Mouse (Mus musculus) MEL (cell line): ENCODE results near the gene Gm9736. TPM values are rescaled to one million over a fixed set of nuclear protein-coding genes. Genes with fewer than 3 reads are reported as not detected.
"Not testable (repeated sequence)": the region's sequence is repeated elsewhere in the genome, so short reads cannot be mapped to it uniquely, and the experiment has no call there.

Experiments used
- DNase-seq: peaks from one replicate; pipeline ENCODE4 v3.0.0; 2011; ENCODE audit warnings: low read depth, low spot score
- H3K27ac ChIP-seq: 2 replicates; pipeline ENCODE4 v1.5.1; 2012; ENCODE audit warnings: low read depth, mild to moderate bottlenecking, control low read depth, low read length, moderate library complexity; ENCODE audit not compliant: control insufficient read depth
- H3K27me3 ChIP-seq, 2 experiments: fragments of 150-350 bp in 1 of 2; sonication (generic) in 1 of 2; 2 replicates each; pipeline ENCODE4 v1.6.1; 2012; ENCODE audit warnings: low read length in 2 of 2, mild to moderate bottlenecking in 2 of 2, improper control_type of control experiment in 1 of 2, moderate library complexity in 1 of 2; ENCODE audit not compliant: insufficient read depth in 2 of 2, control insufficient read depth in 1 of 2
- H3K36me3 ChIP-seq, 2 experiments: 2 replicates each; pipeline ENCODE4 v1.6.1; 2012 to 2014; ENCODE audit warnings: low read length in 2 of 2, improper control_type of control experiment in 1 of 2, inconsistent platforms in 1 of 2, mild to moderate bottlenecking in 1 of 2; ENCODE audit not compliant: insufficient read depth in 2 of 2, control insufficient read depth in 1 of 2
- H3K4me1 ChIP-seq, 2 experiments: fragments of 150-350 bp in 1 of 2; sonication (generic) in 1 of 2; 2 replicates each; pipeline ENCODE4 v1.6.1; 2012; ENCODE audit warnings: low read length in 2 of 2, improper control_type of control experiment in 1 of 2, mild to moderate bottlenecking in 1 of 2; ENCODE audit not compliant: insufficient read depth in 2 of 2, control insufficient read depth in 1 of 2
- H3K4me3 ChIP-seq, 2 experiments: fragments of 150-350 bp in 1 of 2; sonication (generic) in 1 of 2; 2 replicates each; pipeline ENCODE4 v1.5.1; 2012; ENCODE audit warnings: low read depth in 2 of 2, low read length in 2 of 2, mild to moderate bottlenecking in 2 of 2, moderate library complexity in 2 of 2, control low read depth in 1 of 2, improper control_type of control experiment in 1 of 2; ENCODE audit not compliant: control insufficient read depth in 1 of 2, insufficient read depth in 1 of 2
- H3K79me2 ChIP-seq: 2 replicates; pipeline ENCODE4 v1.6.1; 2012; ENCODE audit warnings: mild to moderate bottlenecking, low read length, moderate library complexity; ENCODE audit not compliant: control insufficient read depth, poor library complexity, insufficient read depth
- H3K9ac ChIP-seq: 2 replicates; pipeline ENCODE4 v1.6.1; 2012; ENCODE audit warnings: low read depth, mild to moderate bottlenecking, control low read depth, low read length, moderate library complexity; ENCODE audit not compliant: control insufficient read depth, poor library complexity, severe bottlenecking
- H3K9me3 ChIP-seq: fragments of 150-350 bp; sonication (generic); replicated peaks from 2 replicates; pipeline ENCODE4 v1.6.1; 2012; ENCODE audit warnings: mild to moderate bottlenecking, low read length, improper control_type of control experiment, moderate library complexity; ENCODE audit not compliant: insufficient read depth
- BHLHE40 ChIP-seq: IDR thresholded peaks from 2 replicates; pipeline ENCODE4 v1.6.1; 2012; ENCODE audit warnings: low read depth, mild to moderate bottlenecking, inconsistent platforms, low read length, improper control_type of control experiment, borderline replicate concordance
- CHD1 ChIP-seq: IDR thresholded peaks from 2 replicates; pipeline ENCODE4 v1.6.1; 2012; ENCODE audit warnings: low read depth, mild to moderate bottlenecking, inconsistent platforms, low read length, improper control_type of control experiment
- CHD2 ChIP-seq: IDR thresholded peaks from 2 replicates; pipeline ENCODE4 v1.6.1; 2011; ENCODE audit warnings: low read length, improper control_type of control experiment
- CTCF ChIP-seq, 3 experiments: IDR thresholded peaks in 2 of 3; conservative IDR thresholded peaks in 1 of 3; 2 replicates each; pipeline ENCODE4 v1.5.1; 2011 to 2012; ENCODE audit warnings: low read length in 3 of 3, low read depth in 2 of 3, mild to moderate bottlenecking in 2 of 3, improper control_type of control experiment in 1 of 3, inconsistent platforms in 1 of 3, mixed read lengths in 1 of 3, moderate library complexity in 1 of 3; ENCODE audit not compliant: control insufficient read depth in 1 of 3, insufficient read depth in 1 of 3, poor library complexity in 1 of 3, severe bottlenecking in 1 of 3
- E2F4 ChIP-seq: IDR thresholded peaks from 2 replicates; pipeline ENCODE4 v1.6.1; 2011; ENCODE audit warnings: low read depth, low read length, improper control_type of control experiment, borderline replicate concordance
- HCFC1 ChIP-seq: IDR thresholded peaks from 2 replicates; pipeline ENCODE4 v1.6.1; 2012; ENCODE audit warnings: low read depth, mild to moderate bottlenecking, inconsistent platforms, low read length, improper control_type of control experiment, moderate library complexity
- KAT2A ChIP-seq: conservative IDR thresholded peaks from 2 replicates; pipeline ENCODE4 v1.6.1; 2012; ENCODE audit warnings: low read depth, low read length, improper control_type of control experiment, inconsistent platforms
- MAZ ChIP-seq: IDR thresholded peaks from 2 replicates; pipeline ENCODE4 v1.6.1; 2012; ENCODE audit warnings: low read depth, mild to moderate bottlenecking, inconsistent platforms, low read length, improper control_type of control experiment
- MEF2A ChIP-seq: IDR thresholded peaks from 2 replicates; pipeline ENCODE4 v1.6.1; 2014; ENCODE audit warnings: low read depth, mild to moderate bottlenecking, inconsistent platforms, low read length, improper control_type of control experiment; ENCODE audit not compliant: poor library complexity, insufficient replicate concordance, severe bottlenecking; ENCODE audit errors: extremely low read depth
- NRF1 ChIP-seq: IDR thresholded peaks from 2 replicates; pipeline ENCODE4 v1.6.1; 2014; ENCODE audit warnings: low read depth, mild to moderate bottlenecking, inconsistent platforms, low read length, improper control_type of control experiment, moderate library complexity; ENCODE audit not compliant: poor library complexity, insufficient read depth, severe bottlenecking
- POLR2AphosphoS2 ChIP-seq: IDR thresholded peaks from 2 replicates; pipeline ENCODE4 v1.6.1; 2011; ENCODE audit warnings: low read length, improper control_type of control experiment
- POLR2AphosphoS5 ChIP-seq: IDR thresholded peaks from 2 replicates; pipeline ENCODE4 v1.6.1; 2012; ENCODE audit warnings: low read depth, borderline replicate concordance, mild to moderate bottlenecking, inconsistent platforms, low read length, moderate library complexity, mixed read lengths
- RAD21 ChIP-seq: IDR thresholded peaks from 2 replicates; pipeline ENCODE4 v1.6.1; 2011; ENCODE audit warnings: mild to moderate bottlenecking, low read depth, low read length, improper control_type of control experiment
- SIN3A ChIP-seq: IDR thresholded peaks from 2 replicates; pipeline ENCODE4 v1.6.1; 2012; ENCODE audit warnings: low read length, improper control_type of control experiment, inconsistent platforms
- SMC3 ChIP-seq: IDR thresholded peaks from 2 replicates; pipeline ENCODE4 v1.6.1; 2011; ENCODE audit warnings: low read depth, low read length, improper control_type of control experiment
- TAL1 ChIP-seq: IDR thresholded peaks from 2 replicates; pipeline ENCODE4 v1.6.1; 2012; ENCODE audit warnings: mild to moderate bottlenecking, inconsistent platforms, low read length, moderate library complexity, mixed read lengths
- USF1 ChIP-seq: IDR thresholded peaks from 2 replicates; pipeline ENCODE4 v1.6.1; 2014; ENCODE audit warnings: low read depth, mild to moderate bottlenecking, inconsistent platforms, low read length, improper control_type of control experiment, moderate library complexity
- USF2 ChIP-seq, 2 experiments: IDR thresholded peaks; 2 replicates each; pipeline ENCODE4 v1.6.1; 2011 to 2012; ENCODE audit warnings: improper control_type of control experiment in 2 of 2, low read length in 2 of 2, borderline replicate concordance in 1 of 2, inconsistent platforms in 1 of 2, low read depth in 1 of 2, mild to moderate bottlenecking in 1 of 2; ENCODE audit not compliant: insufficient read depth in 1 of 2
- ZC3H11A ChIP-seq: IDR thresholded peaks from 2 replicates; pipeline ENCODE4 v1.6.1; 2012; ENCODE audit warnings: low read depth, mild to moderate bottlenecking, inconsistent platforms, low read length, improper control_type of control experiment
- ZNF384 ChIP-seq: IDR thresholded peaks from 2 replicates; pipeline ENCODE4 v1.6.1; 2012; ENCODE audit warnings: low read depth, mild to moderate bottlenecking, inconsistent platforms, low read length, improper control_type of control experiment
- polyA plus RNA-seq, 2 experiments: library from polyadenylated mRNA; stranded (reverse) in 1 of 2; unstranded in 1 of 2; fragments of >175 nt in 1 of 2; fragments of >200 nt in 1 of 2; gene quantifications; 2 replicates each; pipeline versions ENCODE4 v1.2.1 to v1.2.4; 2012; ENCODE audit warnings: low replicate concordance in 2 of 2, low read depth in 1 of 2; ENCODE audit not compliant: insufficient read length in 2 of 2, insufficient read depth in 1 of 2, missing spikeins in 1 of 2
- total RNA-seq: library from RNA; depleted of rRNA; stranded (reverse); fragments of 300-350 nt; gene quantifications from 2 replicates; pipeline ENCODE4 v1.2.3, GENCODE M21; 2012

Gm9736 gene
- total and polyA plus RNA-seq, 3 experiments = not detected

- no peak overlapping the region for H3K4me3 ChIP-seq
- no peaks in the 10 kb centered on the region for H3K79me2 ChIP-seq
- H3K36me3 ChIP-seq = no peaks in the 10 kb centered on the region
- H3K27me3 ChIP-seq = peaks cover 0 to 2% of the 10 kb centered on the region in 2 experiments; a peak in 2 of 4 replicates
- no peak for DNase-seq
- no peaks in the 10 kb centered on the region for H3K9me3 ChIP-seq
- no peak overlapping the region for H3K27ac ChIP-seq
- no peaks in the 10 kb centered on the region for H3K4me1 ChIP-seq
- TF ChIP-seq SIN3A (no peak), MEF2A (no peak), CHD1 (no peak), CHD2 (no peak), KAT2A (no peak), BHLHE40 (no peak), NRF1 (no peak), POLR2AphosphoS5 (no peak), TAL1 (no peak), MAZ (no peak), RAD21 (no peak), CTCF (IDR thresholded peaks at IDR 0.05 in 2 of 3, conservative IDR thresholded peaks at IDR 0.05 in 1 of 3; ENCODE audit: control insufficient read depth in 1 of 3, insufficient read depth in 1 of 3, low read depth in 2 of 3, low read length in 3 of 3, poor library complexity in 1 of 3, severe bottlenecking in 1 of 3) (no peak), USF2 (IDR thresholded peaks at IDR 0.05; ENCODE audit: borderline replicate concordance in 1 of 2, insufficient read depth in 1 of 2, low read depth in 1 of 2, low read length in 2 of 2) (no peak)
- no peak overlapping the region for H3K9ac ChIP-seq
Observed at GRCm38 (mm10) chr10:77769727-77770126, 18.6 kb upstream of the Gm9736 start.

DNA sequence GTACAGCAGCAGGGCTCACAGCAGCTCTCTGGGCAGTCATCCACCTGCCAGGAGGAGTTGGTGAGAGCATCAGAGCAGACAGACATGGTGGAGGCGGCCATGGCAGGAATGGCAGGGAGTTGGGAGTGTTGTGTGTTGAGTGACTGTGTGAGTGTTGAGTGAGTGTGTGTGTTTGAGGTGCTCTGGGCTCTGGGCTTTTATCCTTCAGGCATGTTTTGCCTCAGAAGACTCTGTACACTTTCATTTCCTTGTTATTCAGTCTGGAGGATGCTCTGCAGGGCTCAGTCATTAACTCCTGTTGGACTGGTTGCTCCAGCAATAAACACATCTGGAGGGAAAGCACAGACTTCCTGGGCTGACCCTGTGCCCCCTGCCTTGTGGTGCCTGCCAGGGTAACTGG is 8.4 kb upstream of the Gm9736 start, which contains the start of gene Gm3233:
Gene Gm3233, minus strand, starts transcription at position 101 of the 400 bp plus-strand sequence.
- not testable (repeated sequence) for H3K27ac ChIP-seq, DNase-seq, H3K9ac ChIP-seq, H3K36me3 ChIP-seq, H3K4me1 ChIP-seq, H3K4me3 ChIP-seq, H3K9me3 ChIP-seq, H3K79me2 ChIP-seq
- H3K27me3 ChIP-seq = peaks cover 3 to 15% of the 10 kb centered on the region in 2 experiments

GRCm38 (mm10) chr10:77753448-77753847 is 2.3 kb upstream of the Gm9736 start:
- no peaks in the 10 kb centered on the region for H3K4me1 ChIP-seq
- no peak overlapping the region for H3K27ac ChIP-seq
- peak; percentile 59 for TF ChIP-seq SMC3
- peak; percentile 60 for TF ChIP-seq ZC3H11A
- no peak for TF ChIP-seq E2F4
- TF ChIP-seq POLR2AphosphoS2 = no peak
- TF ChIP-seq CTCF (IDR thresholded peaks at IDR 0.05 in 2 of 3, conservative IDR thresholded peaks at IDR 0.05 in 1 of 3; ENCODE audit: control insufficient read depth in 1 of 3, insufficient read depth in 1 of 3, low read depth in 2 of 3, low read length in 3 of 3, poor library complexity in 1 of 3, severe bottlenecking in 1 of 3) = peak; percentile 2 to 50 (median 12); a peak in 3 of 6 replicates
- TF ChIP-seq USF1 = 0 out of 2 replicates have a peak, but pooled peaks have one; percentile 18
- 0 out of 2 replicates have a peak, but pooled peaks have one; percentile 20 for TF ChIP-seq ZNF384
- peak; percentile 63 for TF ChIP-seq RAD21
- no peak for TF ChIP-seq HCFC1

More at GRCm38 (mm10) chr10:77753448-77753847, 2.3 kb upstream of the Gm9736 start:
- no peaks in the 10 kb centered on the region for H3K79me2 ChIP-seq
- no peaks in the 10 kb centered on the region for H3K9me3 ChIP-seq
- no peak overlapping the region for H3K9ac ChIP-seq
- no peak overlapping the region for H3K4me3 ChIP-seq
- peak; percentile 30 for DNase-seq
- H3K36me3 ChIP-seq = no peaks in the 10 kb centered on the region
- H3K27me3 ChIP-seq = peaks cover 0 to 5% of the 10 kb centered on the region in 2 experiments; a peak in 3 of 4 replicates
